Mouse (Mus musculus): ENCODE measurements around the gene Atp6v1g2. TPM values are rescaled to one million over a fixed set of nuclear protein-coding genes. Genes with fewer than 3 reads are reported as not detected.
"Not testable (repeated sequence)": the region's sequence is repeated elsewhere in the genome, so short reads cannot be mapped to it uniquely, and the experiment has no call there.

The Atp6v1g2 gene
- polyA plus RNA-seq, 1 experiment from 2014 or later = 6.2 TPM

DNA sequence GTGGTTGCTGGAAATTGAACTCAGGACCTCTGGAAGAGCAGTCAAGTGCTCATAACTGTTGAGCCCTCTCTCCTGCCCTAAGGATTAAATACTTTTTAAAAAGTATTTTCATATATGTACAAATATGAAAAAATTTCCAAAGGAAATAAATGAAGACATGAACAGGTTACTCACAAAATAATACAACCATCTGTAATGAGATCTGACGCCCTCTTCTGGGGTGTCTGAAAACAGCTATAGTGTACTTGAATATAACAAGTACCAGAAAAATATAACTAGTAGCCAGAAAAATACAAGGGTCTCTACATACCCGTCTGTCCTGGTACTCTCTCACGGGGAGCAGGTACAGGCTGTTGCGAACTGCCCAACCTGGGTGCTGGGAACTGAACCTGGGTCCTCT, 8.8 kb upstream of the Atp6v1g2 start:
- WGBS = 87% methylated on average over 4 of the region's 4 CpGs
- H3K9me3 ChIP-seq (replicated peaks; ENCODE audit: control insufficient read depth, low read length) = no peaks in the 10 kb centered on the region
- no peak overlapping the region for H3K9ac ChIP-seq (replicated peaks; ENCODE audit: low read length)
- H3K4me2 ChIP-seq (ENCODE audit: low read depth, low read length) = no peak overlapping the region
- no peaks in the 10 kb centered on the region for H3K27me3 ChIP-seq (ENCODE audit: control insufficient read depth, insufficient read depth, low read length)
- H3K4me3 ChIP-seq (ENCODE audit: low read depth, low read length) = no peak overlapping the region
- H3K4me1 ChIP-seq (ENCODE audit: control insufficient read depth, insufficient read depth, low read length) = no peaks in the 10 kb centered on the region
- no peak for DNase-seq (ENCODE audit: low spot score)
- no peak for ATAC-seq (replicated peaks; ENCODE audit: insufficient number of reproducible peaks, low FRiP score, low TSS enrichment, low read depth)
- H3K36me3 ChIP-seq (replicated peaks; ENCODE audit: control insufficient read depth, insufficient read depth, low read depth, low read length) = peaks cover 4% of the 10 kb centered on the region
- no peak overlapping the region for H3K27ac ChIP-seq (replicated peaks; ENCODE audit: low read depth, low read length)

- WGBS = 98% methylated on average over 5 of the region's 5 CpGs
- H3K36me3 ChIP-seq (replicated peaks; ENCODE audit: control insufficient read depth, insufficient read depth, low read depth, low read length) = peaks cover 4% of the 10 kb centered on the region
These were observed 8.0 kb upstream of the Atp6v1g2 start for GRCm38 (mm10) chr17:35225456-35225855.

DNA sequence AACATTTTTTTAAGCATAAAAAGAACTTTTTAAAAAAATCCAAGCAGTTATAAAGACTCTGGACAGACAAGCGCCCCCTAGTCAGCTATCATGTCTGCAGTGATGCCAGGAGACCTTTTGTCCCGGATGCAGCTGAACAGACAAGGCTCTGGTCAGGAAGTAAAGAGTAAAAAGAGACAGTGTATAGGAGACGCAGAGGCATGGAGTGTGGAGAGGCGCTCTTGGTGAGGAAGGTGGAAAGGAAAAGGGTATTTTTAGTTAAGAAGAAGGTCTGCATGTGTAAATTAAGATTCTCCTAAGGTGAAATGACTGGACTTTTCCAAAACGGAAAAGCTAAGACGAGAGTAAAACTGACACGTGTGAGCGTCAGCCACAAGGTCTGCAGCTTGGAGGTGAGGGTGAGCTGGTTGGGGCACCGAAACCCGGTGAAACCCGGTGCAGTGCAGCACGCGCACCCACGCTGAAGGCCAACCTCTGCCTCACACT, 6.9 kb upstream of the Atp6v1g2 start:
- H3K4me2 ChIP-seq (ENCODE audit: low read depth, low read length) = no peak overlapping the region
- no peak for DNase-seq (ENCODE audit: low spot score)
- no peak overlapping the region for H3K4me3 ChIP-seq (ENCODE audit: low read depth, low read length)
- WGBS = 80% methylated on average over 14 of the region's 14 CpGs
- no peaks in the 10 kb centered on the region for H3K4me1 ChIP-seq (ENCODE audit: control insufficient read depth, insufficient read depth, low read length)
- no peak for ATAC-seq (replicated peaks; ENCODE audit: insufficient number of reproducible peaks, low FRiP score, low TSS enrichment, low read depth)
- H3K27me3 ChIP-seq (ENCODE audit: control insufficient read depth, insufficient read depth, low read length) = no peaks in the 10 kb centered on the region
- H3K9ac ChIP-seq (replicated peaks; ENCODE audit: low read length) = no peak overlapping the region
- H3K27ac ChIP-seq (replicated peaks; ENCODE audit: low read depth, low read length) = no peak overlapping the region
- H3K9me3 ChIP-seq (replicated peaks; ENCODE audit: control insufficient read depth, low read length) = no peaks in the 10 kb centered on the region
- H3K36me3 ChIP-seq (replicated peaks; ENCODE audit: control insufficient read depth, insufficient read depth, low read depth, low read length) = peaks cover 4% of the 10 kb centered on the region

More at GRCm38 (mm10) chr17:35225456-35225855, 8.0 kb upstream of the Atp6v1g2 start:
- H3K27ac ChIP-seq (replicated peaks; ENCODE audit: low read depth, low read length) = no peak overlapping the region
- H3K27me3 ChIP-seq (ENCODE audit: control insufficient read depth, insufficient read depth, low read length) = no peaks in the 10 kb centered on the region
- H3K9ac ChIP-seq (replicated peaks; ENCODE audit: low read length) = no peak overlapping the region
- no peak for ATAC-seq (replicated peaks; ENCODE audit: insufficient number of reproducible peaks, low FRiP score, low TSS enrichment, low read depth)
- DNase-seq (ENCODE audit: low spot score) = no peak
- no peaks in the 10 kb centered on the region for H3K4me1 ChIP-seq (ENCODE audit: control insufficient read depth, insufficient read depth, low read length)
- H3K9me3 ChIP-seq (replicated peaks; ENCODE audit: control insufficient read depth, low read length) = no peaks in the 10 kb centered on the region
- no peak overlapping the region for H3K4me3 ChIP-seq (ENCODE audit: low read depth, low read length)
- H3K4me2 ChIP-seq (ENCODE audit: low read depth, low read length) = no peak overlapping the region

DNA sequence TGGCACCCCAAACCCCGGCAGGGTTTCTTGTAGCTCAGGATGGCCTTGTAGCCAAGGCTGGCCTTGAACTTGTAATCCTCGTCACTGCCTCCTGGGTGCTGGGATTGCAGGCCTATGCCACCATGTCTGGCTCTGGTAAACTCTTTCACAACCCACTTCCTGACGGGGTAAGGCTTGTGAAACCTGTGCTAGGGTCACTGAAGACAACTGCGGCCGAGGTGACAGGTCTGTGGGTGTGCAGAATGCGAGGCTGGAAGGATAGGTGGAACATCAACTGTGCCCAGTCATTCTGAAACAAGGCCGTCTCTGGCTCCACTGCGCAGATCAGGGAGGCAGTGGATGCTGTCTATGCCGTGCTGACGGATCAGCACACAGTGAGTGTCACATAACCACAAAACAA, 2.4 kb upstream of the Atp6v1g2 start:
- WGBS = 91% methylated on average over 10 of the region's 10 CpGs
- Histone ChIP-seq H3K9ac (replicated peaks; ENCODE audit: low read length) (no peak overlapping the region), H3K4me2 (ENCODE audit: low read depth, low read length) (no peak overlapping the region), H3K4me1 (ENCODE audit: control insufficient read depth, insufficient read depth, low read length) (no peaks in the 10 kb centered on the region), H3K36me3 (replicated peaks; ENCODE audit: control insufficient read depth, insufficient read depth, low read depth, low read length) (no peaks in the 10 kb centered on the region; the same call in 1 of the 2 replicates), H3K9me3 (replicated peaks; ENCODE audit: control insufficient read depth, low read length) (no peaks in the 10 kb centered on the region), H3K27me3 (ENCODE audit: control insufficient read depth, insufficient read depth, low read length) (no peaks in the 10 kb centered on the region), H3K27ac (replicated peaks; ENCODE audit: low read depth, low read length) (no peak overlapping the region), H3K4me3 (ENCODE audit: low read depth, low read length) (no peak overlapping the region)
- ATAC-seq (replicated peaks; ENCODE audit: insufficient number of reproducible peaks, low FRiP score, low TSS enrichment, low read depth) = no peak
- DNase-seq (ENCODE audit: low spot score) = no peak

DNA sequence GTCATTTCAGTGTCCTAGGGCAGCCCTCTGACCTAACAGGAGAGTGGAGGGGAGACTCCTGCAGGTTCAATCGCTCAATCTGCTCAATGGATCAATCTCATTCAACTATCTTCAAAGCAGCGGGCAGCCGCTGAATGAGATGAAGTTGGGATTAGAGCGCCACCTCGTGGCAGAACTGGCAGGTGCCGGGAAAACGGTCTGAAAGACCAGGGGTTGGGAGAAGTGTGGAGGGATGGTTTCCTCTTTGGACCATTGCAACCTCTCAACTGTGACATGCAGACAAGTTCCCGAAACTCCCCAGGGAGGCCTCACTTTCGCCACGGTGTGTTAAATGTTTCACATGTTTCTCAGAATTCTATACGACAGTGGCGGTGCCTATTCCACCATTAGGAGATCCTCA, 1.4 kb upstream of the Atp6v1g2 start:
- ATAC-seq (replicated peaks; ENCODE audit: insufficient number of reproducible peaks, low FRiP score, low TSS enrichment, low read depth) (no peak), DNase-seq (ENCODE audit: low spot score) (peak; percentile 92)
- Histone ChIP-seq H3K9me3 (replicated peaks; ENCODE audit: control insufficient read depth, low read length) (no peaks in the 10 kb centered on the region), H3K4me3 (ENCODE audit: low read depth, low read length) (no peak overlapping the region), H3K27me3 (ENCODE audit: control insufficient read depth, insufficient read depth, low read length) (no peaks in the 10 kb centered on the region), H3K4me2 (ENCODE audit: low read depth, low read length) (no peak overlapping the region), H3K27ac (replicated peaks; ENCODE audit: low read depth, low read length) (no peak overlapping the region), H3K36me3 (replicated peaks; ENCODE audit: control insufficient read depth, insufficient read depth, low read depth, low read length) (no peaks in the 10 kb centered on the region; the same call in 1 of the 2 replicates), H3K4me1 (ENCODE audit: control insufficient read depth, insufficient read depth, low read length) (no peaks in the 10 kb centered on the region), H3K9ac (replicated peaks; ENCODE audit: low read length) (no peak overlapping the region)
- WGBS = 14% methylated on average over 12 of the region's 12 CpGs

- Histone ChIP-seq H3K9me3 (replicated peaks; ENCODE audit: control insufficient read depth, low read length) (no peaks in the 10 kb centered on the region), H3K27ac (replicated peaks; ENCODE audit: low read depth, low read length) (no peak overlapping the region), H3K4me3 (ENCODE audit: low read depth, low read length) (no peak overlapping the region), H3K27me3 (ENCODE audit: control insufficient read depth, insufficient read depth, low read length) (no peaks in the 10 kb centered on the region), H3K4me1 (ENCODE audit: control insufficient read depth, insufficient read depth, low read length) (no peaks in the 10 kb centered on the region), H3K4me2 (ENCODE audit: low read depth, low read length) (no peak overlapping the region), H3K9ac (replicated peaks; ENCODE audit: low read length) (no peak overlapping the region), H3K36me3 (replicated peaks; ENCODE audit: control insufficient read depth, insufficient read depth, low read depth, low read length) (no peaks in the 10 kb centered on the region; the same call in 1 of the 2 replicates)
- DNase-seq (ENCODE audit: low spot score) (no peak), ATAC-seq (replicated peaks; ENCODE audit: insufficient number of reproducible peaks, low FRiP score, low TSS enrichment, low read depth) (no peak)
- 85% methylated on average over 5 of the region's 5 CpGs for WGBS
These were observed 801 bp upstream of the Atp6v1g2 start for GRCm38 (mm10) chr17:35232659-35233058.

GRCm38 (mm10) chr17:35234090-35234489, 630 bp downstream of the Atp6v1g2 start:
- H3K9me3 ChIP-seq (replicated peaks; ENCODE audit: control insufficient read depth, low read length); H3K27me3 ChIP-seq (ENCODE audit: control insufficient read depth, insufficient read depth, low read length); ATAC-seq (replicated peaks; ENCODE audit: insufficient number of reproducible peaks, low FRiP score, low TSS enrichment, low read depth); H3K9ac ChIP-seq (replicated peaks; ENCODE audit: low read length); H3K4me2 ChIP-seq (ENCODE audit: low read depth, low read length); DNase-seq (ENCODE audit: low spot score); H3K4me3 ChIP-seq (ENCODE audit: low read depth, low read length); H3K27ac ChIP-seq (replicated peaks; ENCODE audit: low read depth, low read length); H3K4me1 ChIP-seq (ENCODE audit: control insufficient read depth, insufficient read depth, low read length); H3K36me3 ChIP-seq (replicated peaks; ENCODE audit: control insufficient read depth, insufficient read depth, low read depth, low read length): not testable (repeated sequence)
- WGBS = 88% methylated on average over 7 of the region's 7 CpGs

- Histone ChIP-seq H3K4me3 (ENCODE audit: low read depth, low read length) (peak overlapping the region; percentile 51), H3K27me3 (ENCODE audit: control insufficient read depth, insufficient read depth, low read length) (no peaks in the 10 kb centered on the region), H3K36me3 (replicated peaks; ENCODE audit: control insufficient read depth, insufficient read depth, low read depth, low read length) (no peaks in the 10 kb centered on the region), H3K4me1 (ENCODE audit: control insufficient read depth, insufficient read depth, low read length) (no peaks in the 10 kb centered on the region), H3K9ac (replicated peaks; ENCODE audit: low read length) (peak overlapping the region; percentile 95), H3K4me2 (ENCODE audit: low read depth, low read length) (peak overlapping the region; percentile 90), H3K9me3 (replicated peaks; ENCODE audit: control insufficient read depth, low read length) (no peaks in the 10 kb centered on the region), H3K27ac (replicated peaks; ENCODE audit: low read depth, low read length) (peak overlapping the region; percentile 87)
- 8% methylated on average over 29 of the region's 31 CpGs for WGBS
- ATAC-seq (replicated peaks; ENCODE audit: insufficient number of reproducible peaks, low FRiP score, low TSS enrichment, low read depth) = no peak
- peak; percentile 69 for DNase-seq (ENCODE audit: low spot score)
These were observed 1.4 kb downstream of the Atp6v1g2 start for GRCm38 (mm10) chr17:35234903-35235302.

All from embryonic facial prominence, embryonic 11.5 days (tissue).